Mouse (Mus musculus) MEL (cell line): ENCODE data around the gene Itpka.

Source experiments
- CTCF ChIP-seq, 3 experiments: IDR thresholded peaks in 2 of 3; conservative IDR thresholded peaks in 1 of 3; 2 replicates each; pipeline ENCODE4 v1.5.1; 2011 to 2012; ENCODE audit warnings: low read length in 3 of 3, low read depth in 2 of 3, mild to moderate bottlenecking in 2 of 3, improper control_type of control experiment in 1 of 3, inconsistent platforms in 1 of 3, mixed read lengths in 1 of 3, moderate library complexity in 1 of 3; ENCODE audit not compliant: control insufficient read depth in 1 of 3, insufficient read depth in 1 of 3, poor library complexity in 1 of 3, severe bottlenecking in 1 of 3
- GATA1 ChIP-seq: IDR thresholded peaks from 2 replicates; pipeline ENCODE4 v1.6.1; 2011; ENCODE audit warnings: low read depth, low read length, improper control_type of control experiment
- JUND ChIP-seq: IDR thresholded peaks from 2 replicates; pipeline ENCODE4 v1.6.1; 2011; ENCODE audit warnings: low read depth, mild to moderate bottlenecking, improper control_type of control experiment, low read length

GRCm38 (mm10) chr2:119742461-119743175, 481 bp downstream of the Itpka start:
- TF ChIP-seq JUND (no peak), GATA1 (no peak), CTCF (IDR thresholded peaks at IDR 0.05 in 2 of 3, conservative IDR thresholded peaks at IDR 0.05 in 1 of 3; ENCODE audit: control insufficient read depth in 1 of 3, insufficient read depth in 1 of 3, low read depth in 2 of 3, low read length in 3 of 3, poor library complexity in 1 of 3, severe bottlenecking in 1 of 3) (no peak)
